ENCODE assay signal across 11 mouse cellular contexts in genomic region chr2:158242170-158242896, GRCm38 (mm10). TPM values are rescaled to one million over a fixed set of nuclear protein-coding genes. Genes with fewer than 3 reads are reported as not detected.
A peak's percentile ranks its signal among the peaks of the same experiment; 100 is the strongest.
DNase-seq lines count a peak whose midpoint lies in the region; ATAC-seq and TF ChIP-seq lines count a peak whose summit lies in the region.
"Had no signal": no experiment of that assay in that cellular context is flagged by ENCODE, and none has a peak within 500 bp of the region (broad histone marks: within the 10 kb centered on the region; RNA-seq: fewer than 3 reads in every experiment).

No protein-coding gene starts in this region.

- WGBS in midbrain, postnatal 0 days: 87% methylated on average over 18 of the region's 18 CpGs
- 90% methylated on average over 18 of the region's 18 CpGs for WGBS in midbrain, embryonic 15.5 days
- WGBS in thymus, adult 2 months: 93% methylated on average over 18 of the region's 18 CpGs

- H3K4me3 ChIP-seq in midbrain, postnatal 0 days (ENCODE audit: low read depth, low read length): no peak overlapping the region
- H3K4me3 ChIP-seq in midbrain, embryonic 15.5 days: no peak overlapping the region
- H3K4me3 ChIP-seq in thymus, adult 2 months (ENCODE audit: control insufficient read depth, insufficient read depth, low read length): no peak overlapping the region
- H3K4me3 ChIP-seq: embryonic facial prominence, embryonic 13.5 days; limb, embryonic 15.5 days had no signal

- TF ChIP-seq CTCF in midbrain, postnatal 0 days (IDR thresholded peaks at IDR 0.05): no peak
- TF ChIP-seq CTCF in thymus, adult 2 months (IDR thresholded peaks at IDR 0.05; ENCODE audit: borderline replicate concordance, control insufficient read depth, extremely low read depth, insufficient read depth, low read length, poor library complexity): no peak

- H3K9me3 ChIP-seq in midbrain, postnatal 0 days (ENCODE audit: low read length): no peaks in the 10 kb centered on the region
- H3K9me3 ChIP-seq in midbrain, embryonic 15.5 days: no peaks in the 10 kb centered on the region
- H3K9me3 ChIP-seq: embryonic facial prominence, embryonic 13.5 days; limb, embryonic 15.5 days had no signal

- TF ChIP-seq POLR2A in thymus, adult 2 months (IDR thresholded peaks at IDR 0.05; ENCODE audit: control insufficient read depth, extremely low read depth, insufficient read depth, low read length, poor library complexity): no peak

- H3K27ac ChIP-seq in midbrain, postnatal 0 days (ENCODE audit: low read depth, low read length): no peak overlapping the region
- no peak overlapping the region for H3K27ac ChIP-seq in midbrain, embryonic 15.5 days
- no peak overlapping the region for H3K27ac ChIP-seq in thymus, adult 2 months (ENCODE audit: control insufficient read depth, insufficient read depth, low read length)
- H3K27ac ChIP-seq: embryonic facial prominence, embryonic 13.5 days had no signal

- peak; percentile 18 for DNase-seq in adrenal gland, adult 8-10 months
- no peak for DNase-seq in adrenal gland, adult 18-20 months (ENCODE audit: low spot score in 2 of 2)
- peak; percentile 61 for DNase-seq in midbrain, postnatal 0 days (ENCODE audit: low spot score)
- DNase-seq in layer of hippocampus, adult 9-10 months (ENCODE audit: low spot score): peak; percentile 31
- no peak for DNase-seq in thymus, adult 2 months
- DNase-seq in thymus, postnatal 36 days: no peak
- no peak for DNase-seq in urinary bladder, adult 2 months (ENCODE audit: low spot score)

- no peak overlapping the region for H3K4me2 ChIP-seq in midbrain, postnatal 0 days (ENCODE audit: low read depth, low read length, poor library complexity, severe bottlenecking)
- no peak overlapping the region for H3K4me2 ChIP-seq in midbrain, embryonic 15.5 days
- H3K4me2 ChIP-seq: embryonic facial prominence, embryonic 13.5 days; limb, embryonic 15.5 days had no signal

- no peaks in the 10 kb centered on the region for H3K36me3 ChIP-seq in midbrain, postnatal 0 days (ENCODE audit: insufficient read depth, low read length)
- no peaks in the 10 kb centered on the region for H3K36me3 ChIP-seq in midbrain, embryonic 15.5 days (replicated peaks)
- H3K36me3 ChIP-seq in thymus, adult 2 months (ENCODE audit: control insufficient read depth, insufficient read depth, low read length): no peaks in the 10 kb centered on the region
- H3K36me3 ChIP-seq: embryonic facial prominence, embryonic 13.5 days; limb, embryonic 15.5 days had no signal

- H3K4me1 ChIP-seq in midbrain, postnatal 0 days (ENCODE audit: insufficient read depth, low read length): no peaks in the 10 kb centered on the region
- no peaks in the 10 kb centered on the region for H3K4me1 ChIP-seq in midbrain, embryonic 15.5 days
- H3K4me1 ChIP-seq in thymus, adult 2 months (replicated peaks; ENCODE audit: control insufficient read depth, insufficient read depth, low read length): 0 out of 2 replicates have a peak, but pooled peaks cover 3% of the 10 kb centered on the region
- H3K4me1 ChIP-seq: embryonic facial prominence, embryonic 13.5 days had no signal

- no peaks in the 10 kb centered on the region for H3K27me3 ChIP-seq in midbrain, postnatal 0 days (ENCODE audit: insufficient read depth, low read length)
- H3K27me3 ChIP-seq in midbrain, embryonic 15.5 days (replicated peaks): no peaks in the 10 kb centered on the region
- H3K27me3 ChIP-seq in thymus, adult 2 months (ENCODE audit: control insufficient read depth, insufficient read depth, low read length): no peaks in the 10 kb centered on the region
- H3K27me3 ChIP-seq: embryonic facial prominence, embryonic 13.5 days; limb, embryonic 15.5 days had no signal

- ATAC-seq in midbrain, postnatal 0 days (ENCODE audit: low FRiP score): no peak
- no peak for ATAC-seq in midbrain, embryonic 15.5 days (replicated peaks)

- H3K9ac ChIP-seq in midbrain, postnatal 0 days (replicated peaks; ENCODE audit: low read length, poor library complexity, severe bottlenecking): no peak overlapping the region
- no peak overlapping the region for H3K9ac ChIP-seq in midbrain, embryonic 15.5 days
- H3K9ac ChIP-seq: embryonic facial prominence, embryonic 13.5 days; limb, embryonic 15.5 days had no signal

RNA-seq across cellular contexts. Expression of gene D630003M21Rik, which starts 13.3 kb away (rescaled TPM):
- 1 to 10 TPM; 1.4 to 7.8 (median 4.4) TPM for total RNA-seq in adrenal gland, adult 8-10 months (2022)
- 1 to 10 TPM; 1.6 to 1.7 TPM for total RNA-seq in adrenal gland, adult 18-20 months (2021)
- 4.6 and 5.5 TPM in 2 replicates for total RNA-seq in midbrain, postnatal 0 days (2014; rRNA removed)
- 1.1 and 1.5 TPM in 2 replicates for polyA plus RNA-seq in midbrain, postnatal 0 days (2015; fragmentation: Nextera tagmentation; extraction: Ambion mirVana)
- polyA plus RNA-seq in midbrain, embryonic 15.5 days (2015; fragmentation: Nextera tagmentation; extraction: Ambion mirVana): 1.6 TPM in 2 replicates
- polyA plus RNA-seq in thymus, adult 2 months (2012; rRNA removed): 2.2 and 3.1 TPM in 2 replicates
- 1.9 and 2.5 TPM in 2 replicates for polyA plus RNA-seq in urinary bladder, adult 2 months (2012; rRNA removed)
- total RNA-seq: hematopoietic stem cell, adult 5-6 weeks had no signal

RNA-seq across cellular contexts. Expression of gene Bpi, which starts 15.6 kb away (rescaled TPM):
- not detected for total RNA-seq in adrenal gland, adult 8-10 months (2022)
- not detected for total RNA-seq in adrenal gland, adult 18-20 months (2021)
- total RNA-seq in midbrain, postnatal 0 days (2014; rRNA removed): 0.22 TPM in 1 of 2 replicates, not detected in the other
- polyA plus RNA-seq in midbrain, postnatal 0 days (2015; fragmentation: Nextera tagmentation; extraction: Ambion mirVana): not detected in 2 replicates
- polyA plus RNA-seq in midbrain, embryonic 15.5 days (2015; fragmentation: Nextera tagmentation; extraction: Ambion mirVana): not detected in 2 replicates
- 0.06 and 0.32 TPM in 2 replicates for polyA plus RNA-seq in thymus, adult 2 months (2012; rRNA removed)
- not detected in 2 replicates for polyA plus RNA-seq in urinary bladder, adult 2 months (2012; rRNA removed)
- total RNA-seq: hematopoietic stem cell, adult 5-6 weeks had no signal
- polyA plus RNA-seq: embryonic facial prominence, embryonic 13.5 days; limb, embryonic 15.5 days had no signal

Comparison
In these comparisons a context has a peak if more than half of its experiments do, and no peak if none do; other contexts are left out.
1. DNase-seq: peak in adrenal gland, adult 8-10 months (single experiment), midbrain, postnatal 0 days (single experiment) and layer of hippocampus, adult 9-10 months (single experiment); none in adrenal gland, adult 18-20 months (0 of 2), thymus, adult 2 months (single experiment), thymus, postnatal 36 days (0 of 2) and urinary bladder, adult 2 months (single experiment).